ENCODE assay signal across 25 mouse cellular contexts in the genomic region with DNA sequence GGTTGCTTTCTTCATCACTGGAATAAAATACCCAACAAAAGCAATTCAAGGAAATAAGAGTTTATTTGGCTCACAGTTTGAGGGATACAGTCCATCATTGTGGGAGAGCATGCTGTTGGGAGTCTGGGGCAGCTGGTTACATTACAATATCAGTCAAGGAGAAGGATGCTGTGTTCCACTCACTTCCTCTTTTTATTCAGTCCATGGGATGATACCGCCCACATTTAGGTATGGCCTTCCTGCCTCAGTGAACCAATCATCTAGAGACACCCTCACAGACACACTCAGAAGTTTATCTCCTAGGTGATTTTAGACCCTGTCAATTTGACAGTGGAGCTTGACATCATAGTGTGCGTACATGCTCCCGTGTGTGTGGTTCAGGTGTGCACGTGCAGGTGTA. TPM values are rescaled to one million over a fixed set of nuclear protein-coding genes. Genes with fewer than 3 reads are reported as not detected.
DNase-seq lines count a peak whose midpoint lies in the region; ATAC-seq lines count a peak whose summit lies in the region.
"Had no signal": no experiment of that assay in that cellular context is flagged by ENCODE, and none has a peak within 500 bp of the region (broad histone marks: within the 10 kb centered on the region; RNA-seq: fewer than 3 reads in every experiment).

No protein-coding gene starts in this region.

- peak; percentile 10 for DNase-seq in A20 (ENCODE audit: low read depth, low spot score)
- DNase-seq in kidney, postnatal 4 days, result no peak
- no peak for DNase-seq in ovary, postnatal 36 days (ENCODE audit: low spot score)
- DNase-seq: adrenal gland, adult 2 months; adrenal gland, postnatal 14 days; cerebellum, adult 11 months; cerebellum, adult 2 months; cerebellum, adult 9-11 months; cerebellum, postnatal 25 days; forebrain, postnatal 0 days; gastrocnemius, adult 2 months; gastrocnemius, postnatal 14 days; heart, adult 18-20 months; heart, postnatal 14 days; heart, postnatal 4 days had no signal

- no peak overlapping the region for H3K4me2 ChIP-seq in heart, embryonic 11.5 days
- H3K4me2 ChIP-seq: embryonic facial prominence, embryonic 12.5 days; embryonic facial prominence, embryonic 15.5 days; heart, embryonic 13.5 days; hindbrain, embryonic 14.5 days had no signal

- H3K9me3 ChIP-seq in heart, embryonic 11.5 days (replicated peaks; ENCODE audit: control insufficient read depth, low read length), result no peaks in the 10 kb centered on the region
- H3K9me3 ChIP-seq: embryonic facial prominence, embryonic 12.5 days; embryonic facial prominence, embryonic 15.5 days; heart, embryonic 13.5 days had no signal

- no peak overlapping the region for H3K27ac ChIP-seq in heart, embryonic 11.5 days (ENCODE audit: low read depth, low read length)
- H3K27ac ChIP-seq: embryonic facial prominence, embryonic 12.5 days; embryonic facial prominence, embryonic 15.5 days; gastrocnemius, adult 2 months; heart, embryonic 13.5 days; hindbrain, embryonic 14.5 days; hindbrain, postnatal 0 days had no signal

- H3K9ac ChIP-seq in heart, embryonic 11.5 days (ENCODE audit: low read depth, low read length), result no peak overlapping the region
- H3K9ac ChIP-seq: embryonic facial prominence, embryonic 12.5 days; embryonic facial prominence, embryonic 15.5 days; forebrain, postnatal 0 days; heart, embryonic 13.5 days; hindbrain, embryonic 14.5 days had no signal

- peak; percentile 52; the same call in 1 of the 2 replicates for ATAC-seq in granulocyte monocyte progenitor cell, adult 5-6 weeks (replicated peaks; ENCODE audit: poor library complexity, severe bottlenecking)
- peak; percentile 53; the same call in 1 of the 2 replicates for ATAC-seq in megakaryocyte progenitor cell, adult 5-6 weeks (replicated peaks; ENCODE audit: poor library complexity)
- no peak for ATAC-seq in heart, embryonic 11.5 days (replicated peaks; ENCODE audit: insufficient number of reproducible peaks, low FRiP score, low TSS enrichment)
- ATAC-seq: forebrain, embryonic 14.5 days; forebrain, postnatal 0 days; hindbrain, postnatal 0 days; inflammation-experienced regulatory T-cells, adult 6 months had no signal

- H3K4me3 ChIP-seq in heart, embryonic 11.5 days (ENCODE audit: low read depth, low read length), result no peak overlapping the region
- H3K4me3 ChIP-seq: embryonic facial prominence, embryonic 12.5 days; embryonic facial prominence, embryonic 15.5 days; gastrocnemius, adult 2 months; heart, embryonic 13.5 days had no signal

- 90% methylated on average over 4 of the region's 4 CpGs for WGBS in heart, embryonic 11.5 days (ENCODE audit: insufficient replicate concordance)

- H3K27me3 ChIP-seq in heart, embryonic 11.5 days (ENCODE audit: control insufficient read depth, insufficient read depth, low read length), result no peaks in the 10 kb centered on the region
- H3K27me3 ChIP-seq: embryonic facial prominence, embryonic 12.5 days; embryonic facial prominence, embryonic 15.5 days; heart, embryonic 13.5 days had no signal

- H3K4me1 ChIP-seq in heart, embryonic 11.5 days (ENCODE audit: control insufficient read depth, insufficient read depth, low read length), result 0 out of 2 replicates have a peak, but pooled peaks cover 3% of the 10 kb centered on the region

- H3K36me3 ChIP-seq in heart, embryonic 11.5 days (ENCODE audit: control insufficient read depth, insufficient read depth, low read length), result no peaks in the 10 kb centered on the region
- H3K36me3 ChIP-seq: embryonic facial prominence, embryonic 12.5 days; embryonic facial prominence, embryonic 15.5 days; heart, embryonic 13.5 days had no signal

RNA-seq across cellular contexts. Expression of gene Irf2bp2, which starts 48.9 kb away (rescaled TPM):
- 112 and 113 TPM in 2 replicates for total RNA-seq in granulocyte monocyte progenitor cell, adult 5-6 weeks (2014; fragmentation: Nextera tagmentation)
- total RNA-seq in granulocyte monocyte progenitor cell, adult 5-6 weeks (2017), result 97.9 and 112 TPM in 2 replicates
- 109 and 114 TPM in 2 replicates for total RNA-seq in megakaryocyte progenitor cell, adult 5-6 weeks (2015)
- total RNA-seq in megakaryocyte progenitor cell, adult 5-6 weeks (2017), result 95.7 and 110 TPM in 2 replicates
- polyA plus RNA-seq in heart, embryonic 11.5 days (2014; fragmentation: Nextera tagmentation; extraction: Ambion mirVana), result 5.9 and 6.5 TPM in 2 replicates
